Mouse (Mus musculus) bone marrow macrophage, adult 2 months (primary cell): ENCODE results near the gene Cpm.

ENCODE experiments used
- CTCF ChIP-seq: IDR thresholded peaks from 2 replicates; pipeline ENCODE4 v1.5.1; 2012; ENCODE audit warnings: low read depth, mild to moderate bottlenecking, low read length, moderate library complexity
- POLR2A ChIP-seq: IDR thresholded peaks from 2 replicates; pipeline ENCODE4 v1.6.1; 2012; ENCODE audit warnings: mild to moderate bottlenecking, low read depth, low read length, borderline replicate concordance

DNA sequence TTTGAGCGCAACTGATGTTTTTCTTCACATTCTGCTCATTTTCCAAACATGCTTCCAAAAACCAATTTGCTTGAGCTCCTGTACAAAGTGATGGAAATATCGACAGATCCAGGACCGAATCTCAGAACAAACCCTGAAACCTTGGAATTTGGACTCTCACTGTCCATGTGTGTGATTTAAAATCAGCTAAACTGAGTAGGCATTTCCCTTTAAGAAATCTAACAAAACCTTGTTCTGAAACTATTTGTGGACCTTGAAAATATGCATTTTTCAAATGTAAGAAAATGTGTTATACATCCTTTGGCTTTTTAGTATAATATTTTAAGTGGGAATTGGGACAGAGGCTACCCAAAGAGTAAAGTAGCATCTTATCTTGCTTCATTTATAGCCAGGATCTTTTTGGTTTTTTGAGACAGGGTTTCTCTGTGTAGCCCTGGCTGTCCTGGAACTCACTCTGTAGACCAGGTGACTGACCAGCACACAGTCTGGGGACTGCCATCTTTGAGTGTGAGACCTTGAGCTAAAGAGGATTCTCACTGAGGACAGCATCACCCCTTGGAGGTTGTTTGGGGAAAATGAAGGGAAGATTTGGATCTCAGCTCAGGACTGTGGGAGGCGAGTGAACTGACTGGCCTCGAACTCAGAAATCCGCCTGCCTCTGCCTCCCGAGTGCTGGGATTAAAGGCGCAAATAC is 5.9 kb downstream of the Cpm start:
- TF ChIP-seq CTCF: no peak
- no peak for TF ChIP-seq POLR2A
